Mouse (Mus musculus) kidney, adult 2 months (tissue): ENCODE results near the gene Bhlhe23. TPM values are rescaled to one million over a fixed set of nuclear protein-coding genes. Genes with fewer than 3 reads are reported as not detected.

ENCODE experiments used
- DNase-seq: peaks from one replicate; pipeline ENCODE4 v3.0.0; 2021
- H3K27ac ChIP-seq: fragments of 200-500 bp; 2 replicates; pipeline ENCODE4 v1.5.1; 2012; ENCODE audit warnings: low read depth, low read length, control low read depth, inconsistent platforms; ENCODE audit not compliant: insufficient read depth
- H3K27me3 ChIP-seq: fragments of 200-500 bp; replicated peaks from 2 replicates; pipeline ENCODE4 v1.6.1; 2012; ENCODE audit warnings: mild to moderate bottlenecking, moderate library complexity, low read length, inconsistent platforms; ENCODE audit not compliant: control insufficient read depth, insufficient read depth
- H3K36me3 ChIP-seq: fragments of 200-500 bp; 2 replicates; pipeline ENCODE4 v1.6.1; 2012; ENCODE audit warnings: mild to moderate bottlenecking, moderate library complexity, low read length, inconsistent platforms; ENCODE audit not compliant: control insufficient read depth, insufficient read depth
- H3K4me1 ChIP-seq: fragments of 200-500 bp; 2 replicates; pipeline ENCODE4 v1.6.1; 2011; ENCODE audit warnings: low read length; ENCODE audit not compliant: control insufficient read depth, insufficient read depth
- H3K4me3 ChIP-seq: fragments of 200-500 bp; 2 replicates; pipeline ENCODE4 v1.5.1; 2011; ENCODE audit warnings: mild to moderate bottlenecking, low read depth, low read length, control low read depth; ENCODE audit not compliant: insufficient read depth
- CTCF ChIP-seq: fragments of 200-500 bp; conservative IDR thresholded peaks from 2 replicates; pipeline ENCODE4 v1.5.1; 2011; ENCODE audit warnings: low read depth, mild to moderate bottlenecking, control low read depth, low read length, moderate library complexity, mixed read lengths; ENCODE audit not compliant: insufficient read depth, insufficient read length
- POLR2A ChIP-seq: fragments of 200-500 bp; IDR thresholded peaks from one replicate; pipeline ENCODE4 v1.6.1; 2011; ENCODE audit warnings: low read depth, low read length, control low read depth
- WGBS: fragments of 180-500 bp; shearing (Covaris S2); methylation state at CpG from one replicate; pipeline ENCODE4 v1.1.7; 2018; 5-methylcytosine and 5-hydroxymethylcytosine counted together
- polyA plus RNA-seq: library from polyadenylated mRNA; depleted of rRNA; stranded (reverse); fragments of >200 nt; gene quantifications from 2 replicates; pipeline ENCODE4 v1.2.3, GENCODE M21; 2012; rRNA removed

Gene Bhlhe23
- not detected in 2 replicates for polyA plus RNA-seq

- Histone ChIP-seq H3K4me3 (no peak within 1 kb of the TSS), H3K27ac (no peak within 1 kb of the TSS), H3K36me3 (no peaks in the 10 kb centered on the region), H3K27me3 (no peaks in the 10 kb centered on the region), H3K4me1 (no peaks in the 10 kb centered on the region)
- TF ChIP-seq POLR2A (no peak), CTCF (no peak)
- 3% methylated on average over 28 of the region's 28 CpGs for WGBS
- no peak for DNase-seq
Observed at GRCm38 (mm10) chr2:180776793-180777192, at the start of gene Bhlhe23. Bhlhe23 (minus strand) TSS chr2:180776900.

- H3K36me3 ChIP-seq, result no peaks in the 10 kb centered on the region
Observed at GRCm38 (mm10) chr2:180825147-180825941, 48.6 kb upstream of the Bhlhe23 start.

GRCm38 (mm10) chr2:180824724-180825123 is 48.0 kb upstream of the Bhlhe23 start:
- 68% methylated on average over 4 of the region's 4 CpGs for WGBS
- Histone ChIP-seq H3K4me1 (no peaks in the 10 kb centered on the region), H3K36me3 (no peaks in the 10 kb centered on the region), H3K27me3 (no peaks in the 10 kb centered on the region), H3K27ac (no peak overlapping the region), H3K4me3 (no peak overlapping the region)
- TF ChIP-seq CTCF (no peak), POLR2A (no peak)
- DNase-seq, result no peak

More at GRCm38 (mm10) chr2:180825147-180825941, 48.6 kb upstream of the Bhlhe23 start:
- Histone ChIP-seq H3K4me3 (no peak overlapping the region), H3K4me1 (no peaks in the 10 kb centered on the region), H3K27me3 (no peaks in the 10 kb centered on the region), H3K27ac (no peak overlapping the region)
- WGBS, result 16% methylated on average over 11 of the region's 11 CpGs
- peak; percentile 38 for DNase-seq
- TF ChIP-seq CTCF, result no peak
- TF ChIP-seq POLR2A, result no peak

- Histone ChIP-seq H3K36me3 (no peaks in the 10 kb centered on the region), H3K27ac (no peak overlapping the region), H3K4me3 (no peak overlapping the region), H3K27me3 (no peaks in the 10 kb centered on the region), H3K4me1 (no peaks in the 10 kb centered on the region)
- 49% methylated on average over 4 of the region's 4 CpGs for WGBS
- no peak for DNase-seq
- TF ChIP-seq CTCF (no peak), POLR2A (no peak)
Observed at GRCm38 (mm10) chr2:180824061-180824460, 47.4 kb upstream of the Bhlhe23 start.

GRCm38 (mm10) chr2:180822476-180822875 is 45.8 kb upstream of the Bhlhe23 start:
- WGBS, result 22% methylated on average over 6 of the region's 6 CpGs
- Histone ChIP-seq H3K4me3 (no peak overlapping the region), H3K4me1 (no peaks in the 10 kb centered on the region), H3K27me3 (no peaks in the 10 kb centered on the region), H3K27ac (no peak overlapping the region), H3K36me3 (no peaks in the 10 kb centered on the region)
- DNase-seq, result peak; percentile 15
- no peak for TF ChIP-seq POLR2A
- TF ChIP-seq CTCF, result peak; percentile 62

- Histone ChIP-seq H3K4me3 (no peak overlapping the region), H3K27me3 (no peaks in the 10 kb centered on the region), H3K27ac (no peak overlapping the region), H3K4me1 (no peaks in the 10 kb centered on the region), H3K36me3 (no peaks in the 10 kb centered on the region)
- WGBS, result 95% methylated on average over 2 of the region's 2 CpGs
- TF ChIP-seq POLR2A, result no peak
- TF ChIP-seq CTCF, result no peak
- DNase-seq, result no peak
Observed at GRCm38 (mm10) chr2:180819504-180819903, 42.8 kb upstream of the Bhlhe23 start.

GRCm38 (mm10) chr2:180816440-180817065 is 39.9 kb upstream of the Bhlhe23 start:
- WGBS, result 56% methylated on average over 6 of the region's 6 CpGs
- no peak overlapping the region for H3K4me3 ChIP-seq
- no peak for DNase-seq
- H3K36me3 ChIP-seq, result no peaks in the 10 kb centered on the region
- no peak overlapping the region for H3K27ac ChIP-seq
- H3K27me3 ChIP-seq, result no peaks in the 10 kb centered on the region
- no peaks in the 10 kb centered on the region for H3K4me1 ChIP-seq
- no peak for TF ChIP-seq POLR2A
